Mouse (Mus musculus): ENCODE results near the gene Ankrd10. TPM values are rescaled to one million over a fixed set of nuclear protein-coding genes. Genes with fewer than 3 reads are reported as not detected.
"Not testable (repeated sequence)": the region's sequence is repeated elsewhere in the genome, so short reads cannot be mapped to it uniquely, and the experiment has no call there.

Ankrd10 gene
- 83.6 and 86.0 TPM in 2 replicates for polyA plus RNA-seq (2014; fragmentation: Nextera tagmentation; extraction: Ambion mirVana)

- Histone ChIP-seq H3K9me3 (ENCODE audit: control insufficient read depth, low read length) (no peaks in the 10 kb centered on the region), H3K4me2 (peak within 1 kb of the TSS; percentile 88), H3K27ac (ENCODE audit: low read depth, low read length) (peak within 1 kb of the TSS; percentile 98), H3K27me3 (replicated peaks; ENCODE audit: control insufficient read depth, insufficient read depth, low read length) (no peaks in the 10 kb centered on the region), H3K4me3 (ENCODE audit: low read depth, low read length) (peak within 1 kb of the TSS; percentile 93), H3K4me1 (replicated peaks; ENCODE audit: control insufficient read depth, insufficient read depth, low read length) (peaks cover 14% of the 10 kb centered on the region), H3K36me3 (ENCODE audit: control insufficient read depth, insufficient read depth, low read length) (peaks cover 14% of the 10 kb centered on the region; the same call in 1 of the 2 replicates), H3K9ac (ENCODE audit: low read depth, low read length) (peak within 1 kb of the TSS; percentile 95)
- under 1% methylated on average over 40 of the region's 40 CpGs for WGBS
- DNase-seq (ENCODE audit: low spot score) (peak; percentile 97), ATAC-seq (replicated peaks; ENCODE audit: low FRiP score) (peak; percentile 93)
Observed at GRCm38 (mm10) chr8:11635611-11636081, at the start of gene Ankrd10. Gene Ankrd10 (minus strand): TSS chr8:11635757.

DNA sequence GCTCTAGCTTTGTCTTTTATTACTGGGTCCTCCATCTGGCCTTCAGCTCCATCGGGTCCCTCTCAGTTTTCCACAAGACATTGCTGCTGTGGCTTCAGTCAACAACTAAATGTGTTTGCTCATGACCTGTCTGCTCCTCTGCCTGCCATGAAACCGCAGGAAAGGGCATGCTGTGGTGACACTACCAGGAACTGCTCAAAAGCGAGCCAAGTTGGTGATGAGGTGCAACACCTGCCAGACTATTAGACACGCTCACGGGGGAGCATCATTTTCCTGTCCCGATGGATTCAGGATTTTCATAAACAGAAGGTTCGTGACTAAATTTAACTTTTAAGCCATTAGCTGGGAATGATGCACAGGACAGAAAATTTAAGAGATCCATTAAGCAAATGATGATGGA lies 49.0 kb upstream of the Ankrd10 start:
- ATAC-seq (replicated peaks; ENCODE audit: low FRiP score) (no peak), DNase-seq (ENCODE audit: low spot score) (no peak)
- no peaks in the 10 kb centered on the region for H3K36me3 ChIP-seq (ENCODE audit: control insufficient read depth, insufficient read depth, low read length)
- no peaks in the 10 kb centered on the region for H3K9me3 ChIP-seq (ENCODE audit: control insufficient read depth, low read length)
- H3K9ac ChIP-seq (ENCODE audit: low read depth, low read length): no peak overlapping the region
- H3K4me3 ChIP-seq (ENCODE audit: low read depth, low read length): no peak overlapping the region
- no peaks in the 10 kb centered on the region for H3K27me3 ChIP-seq (replicated peaks; ENCODE audit: control insufficient read depth, insufficient read depth, low read length)
- WGBS: 84% methylated on average over 7 of the region's 7 CpGs
- no peaks in the 10 kb centered on the region for H3K4me1 ChIP-seq (replicated peaks; ENCODE audit: control insufficient read depth, insufficient read depth, low read length)
- no peak overlapping the region for H3K4me2 ChIP-seq
- no peak overlapping the region for H3K27ac ChIP-seq (ENCODE audit: low read depth, low read length)

GRCm38 (mm10) chr8:11668308-11668707 lies 32.8 kb upstream of the Ankrd10 start:
- no peak overlapping the region for H3K4me2 ChIP-seq
- no peak overlapping the region for H3K27ac ChIP-seq (ENCODE audit: low read depth, low read length)
- DNase-seq (ENCODE audit: low spot score): no peak
- no peak for ATAC-seq (replicated peaks; ENCODE audit: low FRiP score)
- WGBS: 67% methylated on average over 2 of the region's 2 CpGs
- no peak overlapping the region for H3K4me3 ChIP-seq (ENCODE audit: low read depth, low read length)
- H3K4me1 ChIP-seq (replicated peaks; ENCODE audit: control insufficient read depth, insufficient read depth, low read length): no peaks in the 10 kb centered on the region
- H3K9me3 ChIP-seq (ENCODE audit: control insufficient read depth, low read length): no peaks in the 10 kb centered on the region
- no peak overlapping the region for H3K9ac ChIP-seq (ENCODE audit: low read depth, low read length)
- no peaks in the 10 kb centered on the region for H3K36me3 ChIP-seq (ENCODE audit: control insufficient read depth, insufficient read depth, low read length)
- no peaks in the 10 kb centered on the region for H3K27me3 ChIP-seq (replicated peaks; ENCODE audit: control insufficient read depth, insufficient read depth, low read length)

DNA sequence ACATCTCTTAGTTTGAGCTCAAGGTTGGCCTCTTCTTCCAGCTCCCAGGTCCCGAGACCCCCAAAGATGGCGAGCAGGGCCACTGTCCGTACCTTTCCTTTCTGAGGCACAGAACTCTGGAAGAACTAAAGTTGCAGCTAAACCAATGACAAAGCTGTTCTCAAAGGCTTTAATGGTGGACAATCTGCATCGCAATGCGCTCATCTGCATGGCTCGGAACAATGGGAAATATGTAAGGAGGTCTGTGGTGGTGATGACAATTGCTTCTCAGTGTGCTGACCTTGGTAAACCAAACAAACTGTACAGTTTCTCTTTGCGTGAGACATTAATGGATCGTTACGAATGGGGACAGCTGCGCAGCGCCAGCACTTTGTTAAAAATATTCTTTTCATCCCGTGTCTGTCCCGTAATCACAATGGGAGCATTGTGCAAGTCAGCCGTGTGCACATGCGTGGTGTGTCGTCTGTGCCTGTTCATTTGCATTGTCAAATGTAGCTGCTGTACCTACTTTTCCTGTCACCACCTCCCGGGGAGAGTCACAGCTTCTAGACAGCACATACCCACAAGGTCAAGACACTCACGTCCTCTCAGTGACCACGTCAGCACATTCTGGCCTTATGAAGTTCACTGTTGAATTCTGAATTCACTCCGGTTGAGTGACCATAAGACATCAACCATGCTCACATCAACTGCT lies 30.6 kb upstream of the Ankrd10 start:
- not testable (repeated sequence) for H3K36me3 ChIP-seq (ENCODE audit: control insufficient read depth, insufficient read depth, low read length); H3K4me2 ChIP-seq; DNase-seq (ENCODE audit: low spot score); H3K27ac ChIP-seq (ENCODE audit: low read depth, low read length); H3K4me1 ChIP-seq (replicated peaks; ENCODE audit: control insufficient read depth, insufficient read depth, low read length); H3K4me3 ChIP-seq (ENCODE audit: low read depth, low read length); H3K9ac ChIP-seq (ENCODE audit: low read depth, low read length); ATAC-seq (replicated peaks; ENCODE audit: low FRiP score); H3K27me3 ChIP-seq (replicated peaks; ENCODE audit: control insufficient read depth, insufficient read depth, low read length); H3K9me3 ChIP-seq (ENCODE audit: control insufficient read depth, low read length)
- 86% methylated on average over 20 of the region's 20 CpGs for WGBS

DNA sequence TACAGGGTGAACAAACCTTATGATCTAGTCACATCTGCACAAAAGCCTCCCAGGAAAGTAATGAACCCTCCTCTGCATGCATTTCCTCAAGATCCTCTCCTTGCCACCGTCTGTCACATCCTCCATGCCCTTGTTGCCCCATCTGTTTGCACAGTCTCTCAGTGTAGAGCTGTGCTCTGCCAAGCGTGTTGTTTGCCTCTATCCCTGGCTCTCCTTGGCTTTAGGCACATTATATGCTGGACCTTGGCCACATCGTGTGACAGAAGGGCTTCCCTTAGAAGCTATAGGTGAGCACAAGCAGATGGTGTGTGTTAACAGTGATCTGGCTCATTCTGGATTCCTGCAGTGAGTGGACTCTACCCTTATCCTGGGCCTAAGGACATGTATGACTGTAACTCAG lies 26.4 kb upstream of the Ankrd10 start:
- Histone ChIP-seq H3K9me3 (ENCODE audit: control insufficient read depth, low read length) (no peaks in the 10 kb centered on the region), H3K9ac (ENCODE audit: low read depth, low read length) (no peak overlapping the region), H3K27ac (ENCODE audit: low read depth, low read length) (no peak overlapping the region), H3K27me3 (replicated peaks; ENCODE audit: control insufficient read depth, insufficient read depth, low read length) (no peaks in the 10 kb centered on the region), H3K4me3 (ENCODE audit: low read depth, low read length) (no peak overlapping the region), H3K36me3 (ENCODE audit: control insufficient read depth, insufficient read depth, low read length) (no peaks in the 10 kb centered on the region), H3K4me2 (no peak overlapping the region), H3K4me1 (replicated peaks; ENCODE audit: control insufficient read depth, insufficient read depth, low read length) (no peaks in the 10 kb centered on the region)
- ATAC-seq (replicated peaks; ENCODE audit: low FRiP score): no peak
- 82% methylated on average over 3 of the region's 3 CpGs for WGBS
- no peak for DNase-seq (ENCODE audit: low spot score)

- H3K4me2 ChIP-seq: no peak overlapping the region
- DNase-seq (ENCODE audit: low spot score) (no peak), ATAC-seq (replicated peaks; ENCODE audit: low FRiP score) (no peak)
- H3K4me3 ChIP-seq (ENCODE audit: low read depth, low read length): no peak overlapping the region
- no peak overlapping the region for H3K27ac ChIP-seq (ENCODE audit: low read depth, low read length)
- no peak overlapping the region for H3K9ac ChIP-seq (ENCODE audit: low read depth, low read length)
- no peaks in the 10 kb centered on the region for H3K36me3 ChIP-seq (ENCODE audit: control insufficient read depth, insufficient read depth, low read length)
- H3K27me3 ChIP-seq (replicated peaks; ENCODE audit: control insufficient read depth, insufficient read depth, low read length): no peaks in the 10 kb centered on the region
- 85% methylated on average over 5 of the region's 5 CpGs for WGBS
- H3K9me3 ChIP-seq (ENCODE audit: control insufficient read depth, low read length): no peaks in the 10 kb centered on the region
- H3K4me1 ChIP-seq (replicated peaks; ENCODE audit: control insufficient read depth, insufficient read depth, low read length): no peaks in the 10 kb centered on the region
Observed at GRCm38 (mm10) chr8:11650021-11650420, 14.5 kb upstream of the Ankrd10 start.

GRCm38 (mm10) chr8:11643123-11643522 lies 7.6 kb upstream of the Ankrd10 start:
- WGBS: 78% methylated on average over 2 of the region's 2 CpGs
- Histone ChIP-seq H3K27ac (ENCODE audit: low read depth, low read length) (no peak overlapping the region), H3K4me1 (replicated peaks; ENCODE audit: control insufficient read depth, insufficient read depth, low read length) (no peaks in the 10 kb centered on the region), H3K9me3 (ENCODE audit: control insufficient read depth, low read length) (no peaks in the 10 kb centered on the region), H3K27me3 (replicated peaks; ENCODE audit: control insufficient read depth, insufficient read depth, low read length) (no peaks in the 10 kb centered on the region), H3K4me2 (no peak overlapping the region), H3K9ac (ENCODE audit: low read depth, low read length) (no peak overlapping the region), H3K36me3 (ENCODE audit: control insufficient read depth, insufficient read depth, low read length) (no peaks in the 10 kb centered on the region), H3K4me3 (ENCODE audit: low read depth, low read length) (no peak overlapping the region)
- DNase-seq (ENCODE audit: low spot score) (no peak), ATAC-seq (replicated peaks; ENCODE audit: low FRiP score) (no peak)

- H3K4me1 ChIP-seq (replicated peaks; ENCODE audit: control insufficient read depth, insufficient read depth, low read length): no peaks in the 10 kb centered on the region
- WGBS: 58% methylated on average over 2 of the region's 2 CpGs
- no peaks in the 10 kb centered on the region for H3K36me3 ChIP-seq (ENCODE audit: control insufficient read depth, insufficient read depth, low read length)
- ATAC-seq (replicated peaks; ENCODE audit: low FRiP score): no peak
- no peak overlapping the region for H3K4me2 ChIP-seq
- H3K27ac ChIP-seq (ENCODE audit: low read depth, low read length): no peak overlapping the region
- DNase-seq (ENCODE audit: low spot score): no peak
- no peaks in the 10 kb centered on the region for H3K27me3 ChIP-seq (replicated peaks; ENCODE audit: control insufficient read depth, insufficient read depth, low read length)
- H3K4me3 ChIP-seq (ENCODE audit: low read depth, low read length): no peak overlapping the region
- H3K9ac ChIP-seq (ENCODE audit: low read depth, low read length): no peak overlapping the region
- H3K9me3 ChIP-seq (ENCODE audit: control insufficient read depth, low read length): no peaks in the 10 kb centered on the region
Observed at GRCm38 (mm10) chr8:11640606-11641005, 5.0 kb upstream of the Ankrd10 start.

DNA sequence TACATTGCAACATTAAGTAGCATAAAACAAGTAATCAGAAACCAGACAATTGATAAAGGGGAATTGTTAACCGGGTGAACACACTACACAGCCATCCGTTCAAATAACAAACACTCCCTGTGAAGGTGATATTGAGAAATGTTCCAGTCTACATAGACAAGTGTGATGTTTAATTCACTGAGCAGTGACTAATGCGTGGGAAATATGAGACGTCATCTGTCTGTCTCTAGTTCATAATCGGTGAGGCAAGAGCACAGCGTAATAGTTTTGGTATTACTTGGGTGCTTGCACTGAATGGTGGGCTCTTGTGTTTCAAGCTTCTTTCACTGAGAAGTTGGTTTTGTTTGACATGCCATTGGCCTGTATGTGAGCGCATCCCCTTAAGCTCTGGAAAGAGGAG lies 2.0 kb upstream of the Ankrd10 start:
- Histone ChIP-seq H3K9me3 (ENCODE audit: control insufficient read depth, low read length) (no peaks in the 10 kb centered on the region), H3K27ac (ENCODE audit: low read depth, low read length) (no peak overlapping the region), H3K36me3 (ENCODE audit: control insufficient read depth, insufficient read depth, low read length) (no peaks in the 10 kb centered on the region; the same call in 1 of the 2 replicates), H3K4me2 (no peak overlapping the region), H3K9ac (ENCODE audit: low read depth, low read length) (no peak overlapping the region), H3K27me3 (replicated peaks; ENCODE audit: control insufficient read depth, insufficient read depth, low read length) (no peaks in the 10 kb centered on the region), H3K4me3 (ENCODE audit: low read depth, low read length) (no peak overlapping the region), H3K4me1 (replicated peaks; ENCODE audit: control insufficient read depth, insufficient read depth, low read length) (peaks cover 12% of the 10 kb centered on the region)
- DNase-seq (ENCODE audit: low spot score) (no peak), ATAC-seq (replicated peaks; ENCODE audit: low FRiP score) (no peak)
- 93% methylated on average over 7 of the region's 7 CpGs for WGBS

Data from liver, embryonic 11.5 days (tissue).